Mouse (Mus musculus): ENCODE results near the gene Hs3st3a1. TPM values are rescaled to one million over a fixed set of nuclear protein-coding genes. Genes with fewer than 3 reads are reported as not detected.

Gene Hs3st3a1
- polyA plus RNA-seq, 1 experiment: 0.84 TPM

- no peak overlapping the region for H3K4me3 ChIP-seq (replicated peaks; ENCODE audit: extremely low read depth, low read depth, low read length)
- TF ChIP-seq POLR2A (IDR thresholded peaks at IDR 0.05; ENCODE audit: borderline replicate concordance, extremely low read depth, low read depth, low read length) (no peak), CTCF (IDR thresholded peaks at IDR 0.05; ENCODE audit: insufficient read depth, low read length) (no peak)
- DNase-seq: no peak
- 46% methylated on average over 5 of the region's 5 CpGs for WGBS
- H3K4me1 ChIP-seq (ENCODE audit: control insufficient read depth, insufficient read depth, low read length): peaks cover 3% of the 10 kb centered on the region; the same call in 1 of the 2 replicates
These were observed 1.7 kb downstream of the Hs3st3a1 start for GRCm38 (mm10) chr11:64436791-64437298.

GRCm38 (mm10) chr11:64437721-64438120 lies 2.6 kb downstream of the Hs3st3a1 start:
- Histone ChIP-seq H3K4me1 (ENCODE audit: control insufficient read depth, insufficient read depth, low read length) (peaks cover 5% of the 10 kb centered on the region), H3K4me3 (replicated peaks; ENCODE audit: extremely low read depth, low read depth, low read length) (no peak overlapping the region)
- TF ChIP-seq CTCF (IDR thresholded peaks at IDR 0.05; ENCODE audit: insufficient read depth, low read length) (no peak), POLR2A (IDR thresholded peaks at IDR 0.05; ENCODE audit: borderline replicate concordance, extremely low read depth, low read depth, low read length) (no peak)
- 96% methylated on average over 3 of the region's 3 CpGs for WGBS
- DNase-seq: no peak

DNA sequence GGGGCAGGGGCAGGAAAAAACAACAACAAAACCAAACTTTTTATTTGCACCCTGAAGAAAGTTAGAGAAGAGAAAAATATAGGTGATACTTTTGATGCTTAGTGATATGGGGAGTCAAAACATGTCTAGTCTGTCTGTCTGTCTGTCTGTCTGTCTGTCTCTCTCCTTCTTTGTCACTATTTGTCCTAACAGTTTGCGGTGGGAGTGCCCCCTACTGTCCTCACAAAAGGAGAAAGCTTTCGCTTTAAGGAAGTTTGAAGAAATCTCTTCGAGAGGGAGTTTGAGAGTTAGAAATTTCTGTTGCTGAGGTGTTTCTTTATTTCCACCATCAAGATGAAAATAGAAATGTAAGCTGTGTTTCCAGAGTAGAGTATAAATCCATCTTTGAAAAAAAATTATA lies 3.8 kb downstream of the Hs3st3a1 start:
- Histone ChIP-seq H3K4me3 (replicated peaks; ENCODE audit: extremely low read depth, low read depth, low read length) (no peak overlapping the region), H3K4me1 (ENCODE audit: control insufficient read depth, insufficient read depth, low read length) (peaks cover 5% of the 10 kb centered on the region)
- WGBS: 43% methylated on average over 3 of the region's 3 CpGs
- TF ChIP-seq POLR2A (IDR thresholded peaks at IDR 0.05; ENCODE audit: borderline replicate concordance, extremely low read depth, low read depth, low read length): no peak
- no peak for TF ChIP-seq CTCF (IDR thresholded peaks at IDR 0.05; ENCODE audit: insufficient read depth, low read length)
- no peak for DNase-seq

DNA sequence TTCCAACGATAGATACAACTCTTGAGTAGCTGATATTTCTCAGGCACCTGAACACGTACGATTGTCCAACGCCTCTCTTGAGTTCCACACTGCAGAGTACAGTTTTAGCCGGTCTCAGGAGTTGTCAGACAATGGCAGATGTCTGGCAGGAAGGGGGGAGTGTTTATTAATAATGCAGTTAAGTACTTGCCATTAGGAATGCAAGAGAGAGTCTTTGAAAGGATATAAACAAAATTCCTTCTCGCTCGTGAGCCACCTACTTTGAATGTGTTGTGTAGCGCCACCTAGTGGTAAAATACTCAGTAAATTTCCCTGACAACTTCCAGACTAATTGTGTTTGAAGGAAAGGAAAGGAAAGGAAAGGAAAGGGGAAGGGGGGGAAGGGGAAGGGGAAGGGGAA lies 7.0 kb downstream of the Hs3st3a1 start:
- Histone ChIP-seq H3K4me3 (replicated peaks; ENCODE audit: extremely low read depth, low read depth, low read length) (peak overlapping the region; percentile 9), H3K4me1 (ENCODE audit: control insufficient read depth, insufficient read depth, low read length) (peaks cover 3% of the 10 kb centered on the region)
- peak; percentile 30; the same call in 1 of the 2 replicates for TF ChIP-seq CTCF (IDR thresholded peaks at IDR 0.05; ENCODE audit: insufficient read depth, low read length)
- TF ChIP-seq POLR2A (IDR thresholded peaks at IDR 0.05; ENCODE audit: borderline replicate concordance, extremely low read depth, low read depth, low read length): no peak
- DNase-seq: peak; percentile 9
- WGBS: 12% methylated on average over 8 of the region's 8 CpGs

DNA sequence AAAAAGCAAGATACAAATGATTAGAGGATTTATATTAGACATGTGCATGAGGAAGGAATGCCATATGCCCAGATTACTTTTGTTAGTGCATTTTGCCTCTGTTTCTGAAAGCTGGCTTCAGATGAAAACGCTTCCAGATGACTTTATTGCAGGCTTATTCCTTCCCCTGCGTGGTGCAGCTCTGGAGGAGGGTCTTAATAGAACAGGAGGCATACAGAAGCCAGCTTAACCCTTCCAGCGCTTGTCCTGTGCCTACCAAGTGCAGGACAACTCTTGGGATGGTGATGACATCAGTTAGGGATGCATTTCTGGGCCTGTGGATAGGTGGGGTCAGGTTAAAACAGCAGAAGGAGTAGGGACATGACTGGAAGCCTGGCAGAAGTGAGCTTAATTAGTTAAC lies 7.6 kb downstream of the Hs3st3a1 start:
- no peak for TF ChIP-seq POLR2A (IDR thresholded peaks at IDR 0.05; ENCODE audit: borderline replicate concordance, extremely low read depth, low read depth, low read length)
- TF ChIP-seq CTCF (IDR thresholded peaks at IDR 0.05; ENCODE audit: insufficient read depth, low read length): no peak
- no peak for DNase-seq
- H3K4me3 ChIP-seq (replicated peaks; ENCODE audit: extremely low read depth, low read depth, low read length): no peak overlapping the region
- WGBS: 69% methylated on average over 3 of the region's 3 CpGs
- peaks cover 3% of the 10 kb centered on the region for H3K4me1 ChIP-seq (ENCODE audit: control insufficient read depth, insufficient read depth, low read length)

DNA sequence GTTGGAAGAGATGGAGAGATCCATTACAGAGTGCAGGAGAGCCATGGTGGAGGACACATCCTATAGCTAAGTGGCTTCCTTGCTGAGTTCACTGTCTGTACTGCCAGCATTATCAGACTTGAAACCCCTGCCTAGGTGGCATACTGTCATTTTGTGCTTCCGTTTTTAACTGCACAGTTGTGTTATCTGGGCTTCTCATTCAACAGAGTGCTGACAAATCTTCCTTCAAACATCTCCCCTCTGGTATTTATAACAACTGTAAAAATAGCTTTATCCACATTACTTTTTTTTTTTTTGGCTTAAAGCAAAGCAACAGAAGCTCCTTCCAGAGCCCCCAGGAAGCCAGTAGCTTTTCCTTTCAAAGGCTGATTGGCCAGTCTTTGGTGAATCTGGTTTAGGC lies 10.1 kb downstream of the Hs3st3a1 start:
- no peak overlapping the region for H3K4me3 ChIP-seq (replicated peaks; ENCODE audit: extremely low read depth, low read depth, low read length)
- no peak for DNase-seq
- H3K4me1 ChIP-seq (ENCODE audit: control insufficient read depth, insufficient read depth, low read length): peaks cover 3% of the 10 kb centered on the region
- WGBS: 70% methylated on average over 1 of the region's 1 CpGs
- TF ChIP-seq CTCF (IDR thresholded peaks at IDR 0.05; ENCODE audit: insufficient read depth, low read length) (no peak), POLR2A (IDR thresholded peaks at IDR 0.05; ENCODE audit: borderline replicate concordance, extremely low read depth, low read depth, low read length) (no peak)

DNA sequence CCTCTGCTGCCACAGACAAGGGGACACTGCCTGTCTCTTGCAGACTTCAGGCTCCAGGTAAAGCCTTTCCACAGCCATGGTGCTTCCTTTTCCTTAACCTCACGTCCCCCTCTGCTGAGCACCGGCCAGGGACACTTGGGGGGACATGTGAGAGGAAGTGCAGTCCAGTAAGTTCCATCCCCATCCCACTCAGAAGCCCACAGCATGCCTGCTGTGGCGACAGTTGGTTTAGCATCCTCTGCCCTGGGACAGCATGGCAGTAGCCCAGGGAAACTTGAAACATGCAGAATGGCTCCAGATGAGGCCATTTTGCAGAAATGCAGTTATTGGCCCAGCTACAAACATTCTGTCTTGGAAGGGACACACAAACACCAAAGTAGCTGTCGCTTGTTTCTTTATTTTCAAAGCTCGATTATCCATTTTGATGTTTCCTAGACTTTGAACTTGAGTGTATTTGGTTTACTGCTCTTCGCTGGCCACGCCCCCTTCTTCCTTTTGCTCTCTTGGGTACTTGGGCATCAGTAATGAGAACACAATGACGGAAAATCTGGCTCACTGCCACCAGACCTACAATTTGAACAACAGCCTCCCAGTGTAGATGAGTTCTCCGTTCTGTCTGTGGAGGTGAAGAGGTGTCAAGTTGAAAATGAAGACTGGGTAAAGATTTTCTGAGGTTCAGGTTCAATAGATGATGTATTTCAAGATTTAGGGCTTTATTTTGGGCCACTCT lies 13.6 kb downstream of the Hs3st3a1 start:
- 59% methylated on average over 9 of the region's 9 CpGs for WGBS
- no peak for DNase-seq
- H3K4me1 ChIP-seq (ENCODE audit: control insufficient read depth, insufficient read depth, low read length): no peaks in the 10 kb centered on the region
- TF ChIP-seq POLR2A (IDR thresholded peaks at IDR 0.05; ENCODE audit: borderline replicate concordance, extremely low read depth, low read depth, low read length): no peak
- TF ChIP-seq CTCF (IDR thresholded peaks at IDR 0.05; ENCODE audit: insufficient read depth, low read length): no peak
- H3K4me3 ChIP-seq (replicated peaks; ENCODE audit: extremely low read depth, low read depth, low read length): no peak overlapping the region

DNA sequence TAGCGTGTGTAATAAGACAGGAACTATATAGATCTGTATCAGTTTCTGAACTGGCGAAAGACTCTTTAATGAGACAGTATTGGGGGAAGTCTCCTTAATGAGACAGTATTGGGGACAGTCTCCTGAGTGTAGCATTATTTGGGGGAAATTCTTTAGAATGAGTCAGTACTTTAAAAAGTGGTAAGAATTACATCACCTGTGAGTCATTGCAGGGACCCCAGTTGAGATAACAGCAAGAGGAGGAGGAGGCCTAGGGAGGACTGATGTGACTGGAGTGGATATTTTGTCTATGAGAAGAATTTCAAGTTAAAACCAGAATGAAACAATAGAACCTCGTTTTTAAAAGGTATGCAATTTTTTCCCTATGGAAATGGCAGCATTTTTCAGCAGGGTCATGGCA lies 26.6 kb downstream of the Hs3st3a1 start:
- TF ChIP-seq POLR2A (IDR thresholded peaks at IDR 0.05; ENCODE audit: borderline replicate concordance, extremely low read depth, low read depth, low read length): no peak
- TF ChIP-seq CTCF (IDR thresholded peaks at IDR 0.05; ENCODE audit: insufficient read depth, low read length): no peak
- Histone ChIP-seq H3K4me1 (ENCODE audit: control insufficient read depth, insufficient read depth, low read length) (no peaks in the 10 kb centered on the region), H3K4me3 (replicated peaks; ENCODE audit: extremely low read depth, low read depth, low read length) (no peak overlapping the region)
- DNase-seq: no peak
- 69% methylated on average over 3 of the region's 3 CpGs for WGBS

- no peak for DNase-seq
- TF ChIP-seq POLR2A (IDR thresholded peaks at IDR 0.05; ENCODE audit: borderline replicate concordance, extremely low read depth, low read depth, low read length): no peak
- TF ChIP-seq CTCF (IDR thresholded peaks at IDR 0.05; ENCODE audit: insufficient read depth, low read length): no peak
- Histone ChIP-seq H3K4me1 (ENCODE audit: control insufficient read depth, insufficient read depth, low read length) (no peaks in the 10 kb centered on the region), H3K4me3 (replicated peaks; ENCODE audit: extremely low read depth, low read depth, low read length) (no peak overlapping the region)
- 33% methylated on average over 4 of the region's 4 CpGs for WGBS
These were observed 33.6 kb downstream of the Hs3st3a1 start for GRCm38 (mm10) chr11:64468737-64469136.

DNA sequence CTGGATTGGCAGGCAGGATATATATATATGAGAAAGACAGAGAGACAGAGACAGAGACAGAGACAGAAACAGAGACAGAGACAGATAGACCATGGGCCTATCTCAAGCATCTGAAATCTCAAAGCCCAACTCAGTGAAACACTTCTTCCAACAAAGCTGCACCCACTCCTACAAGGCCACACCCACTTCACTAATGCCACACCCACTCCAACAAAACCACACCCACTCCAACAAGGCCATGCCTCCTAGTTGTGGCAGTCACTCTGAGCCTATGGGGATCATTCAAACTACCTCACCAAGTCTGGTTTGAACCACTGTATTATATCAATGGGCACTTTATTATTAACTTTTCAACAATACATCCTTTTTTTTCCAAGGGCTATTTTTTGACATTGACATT lies 35.6 kb downstream of the Hs3st3a1 start:
- Histone ChIP-seq H3K4me1 (ENCODE audit: control insufficient read depth, insufficient read depth, low read length) (no peaks in the 10 kb centered on the region), H3K4me3 (replicated peaks; ENCODE audit: extremely low read depth, low read depth, low read length) (no peak overlapping the region)
- DNase-seq: no peak
- TF ChIP-seq CTCF (IDR thresholded peaks at IDR 0.05; ENCODE audit: insufficient read depth, low read length) (no peak), POLR2A (IDR thresholded peaks at IDR 0.05; ENCODE audit: borderline replicate concordance, extremely low read depth, low read depth, low read length) (no peak)
